Mouse (Mus musculus) ES-E14 (cell line): Measurements from ENCODE around the gene Crk. TPM values are rescaled to one million over a fixed set of nuclear protein-coding genes. Genes with fewer than 3 reads are reported as not detected.

ENCODE experiments used
- DNase-seq: peaks from one replicate; pipeline ENCODE4 v3.0.0-alpha.2; 2013; ENCODE audit warnings: low read depth, low spot score
- H3K27ac ChIP-seq: 2 replicates; pipeline ENCODE4 v1.5.1; 2012; ENCODE audit warnings: low read depth, mild to moderate bottlenecking, low read length, moderate library complexity, mixed read lengths; ENCODE audit not compliant: poor library complexity, insufficient read depth, severe bottlenecking
- H3K36me3 ChIP-seq: 2 replicates; pipeline ENCODE4 v1.6.1; 2012; ENCODE audit warnings: mild to moderate bottlenecking, low read length, moderate library complexity, mixed read lengths; ENCODE audit not compliant: control insufficient read depth, poor library complexity, insufficient read depth, severe bottlenecking
- H3K4me1 ChIP-seq, 2 experiments: fragments of 150-350 bp in 1 of 2; sonication (generic) in 1 of 2; 2 replicates each; pipeline ENCODE4 v1.6.1; 2012; ENCODE audit warnings: low read length in 2 of 2, mild to moderate bottlenecking in 1 of 2, mixed read lengths in 1 of 2; ENCODE audit not compliant: control insufficient read depth in 2 of 2, insufficient read depth in 2 of 2, poor library complexity in 1 of 2
- H3K4me3 ChIP-seq, 2 experiments: fragments of 150-350 bp in 1 of 2; sonication (generic) in 1 of 2; 2 replicates each; pipeline ENCODE4 v1.5.1; 2012; ENCODE audit warnings: low read length in 2 of 2, low read depth in 1 of 2, mild to moderate bottlenecking in 1 of 2, mixed read lengths in 1 of 2; ENCODE audit not compliant: insufficient read depth in 1 of 2, poor library complexity in 1 of 2, severe bottlenecking in 1 of 2
- H3K9ac ChIP-seq: 2 replicates; pipeline ENCODE4 v1.6.1; 2012; ENCODE audit warnings: low read depth, mild to moderate bottlenecking, low read length, mixed read lengths; ENCODE audit not compliant: poor library complexity, insufficient read depth, severe bottlenecking
- H3K9me3 ChIP-seq: fragments of 150-350 bp; sonication (generic); 2 replicates; pipeline ENCODE4 v1.6.1; 2012; ENCODE audit warnings: low read depth, mild to moderate bottlenecking, low read length; ENCODE audit not compliant: control insufficient read depth, insufficient read depth
- CHD2 ChIP-seq: IDR thresholded peaks from 2 replicates; pipeline ENCODE4 v1.6.1; 2014; ENCODE audit warnings: mild to moderate bottlenecking, low read depth, low read length, inconsistent platforms
- HCFC1 ChIP-seq: IDR thresholded peaks from 2 replicates; pipeline ENCODE4 v1.6.1; 2012; ENCODE audit warnings: low read length, inconsistent platforms, borderline replicate concordance; ENCODE audit not compliant: insufficient read depth
- MAFK ChIP-seq: IDR thresholded peaks from 2 replicates; pipeline ENCODE4 v1.6.1; 2014; ENCODE audit warnings: mild to moderate bottlenecking, low read depth, low read length, inconsistent platforms; ENCODE audit not compliant: insufficient read depth
- ZC3H11A ChIP-seq: IDR thresholded peaks from 2 replicates; pipeline ENCODE4 v1.6.1; 2012; ENCODE audit warnings: low read depth, mild to moderate bottlenecking, inconsistent platforms, low read length, borderline replicate concordance
- ZNF384 ChIP-seq: IDR thresholded peaks from 2 replicates; pipeline ENCODE4 v1.6.1; 2012; ENCODE audit warnings: low read depth, low read length, inconsistent platforms
- in situ Hi-C, 2 experiments: fragments of 600-800 bp; cut with MboI; formaldehyde crosslinking; loops; one replicate each; pipeline ENCODE4 v1.15.1; 2025; ENCODE audit warnings: low sequenced_read_pairs in 2 of 2, inconsistent platforms in 1 of 2; ENCODE audit not compliant: unreplicated experiment in 2 of 2
- total RNA-seq: library from RNA; depleted of rRNA; stranded (reverse); fragments of 300-350 nt; gene quantifications from 2 replicates; pipeline ENCODE4 v1.2.3, GENCODE M21; 2012

The Crk gene
- total RNA-seq, 1 experiment = 71.3 TPM

- no peaks in the 10 kb centered on the region; a peak in 1 of 4 replicates for H3K4me1 ChIP-seq
- no peak overlapping the region for H3K4me3 ChIP-seq
- H3K9ac ChIP-seq = no peak overlapping the region
- no peak for DNase-seq
- no peaks in the 10 kb centered on the region for H3K9me3 ChIP-seq
- H3K36me3 ChIP-seq = peaks cover 56% of the 10 kb centered on the region
- no peak overlapping the region for H3K27ac ChIP-seq
- in situ Hi-C loops = no loop called here
- TF ChIP-seq CHD2 (no peak), HCFC1 (no peak), ZC3H11A (no peak), ZNF384 (no peak), MAFK (no peak)
These were observed 7.5 kb upstream of the Crk start for GRCm38 (mm10) chr11:75671426-75672180.

- no peak overlapping the region for H3K4me3 ChIP-seq
- H3K4me1 ChIP-seq = no peaks in the 10 kb centered on the region; a peak in 1 of 4 replicates
- no peaks in the 10 kb centered on the region for H3K9me3 ChIP-seq
- no peak overlapping the region for H3K9ac ChIP-seq
- peaks cover 44% of the 10 kb centered on the region for H3K36me3 ChIP-seq
- H3K27ac ChIP-seq = no peak overlapping the region
- no peak for DNase-seq
- no peak for TF ChIP-seq ZC3H11A
- TF ChIP-seq CHD2 = no peak
- TF ChIP-seq MAFK = no peak
- no peak for TF ChIP-seq HCFC1
- TF ChIP-seq ZNF384 = no peak
- in situ Hi-C loops = no loop called here
These were observed 5.6 kb upstream of the Crk start for GRCm38 (mm10) chr11:75673411-75673810.

- Histone ChIP-seq H3K36me3 (peaks cover 32% of the 10 kb centered on the region), H3K9me3 (no peaks in the 10 kb centered on the region), H3K27ac (no peak overlapping the region), H3K4me3 (no peak overlapping the region), H3K4me1 (no peaks in the 10 kb centered on the region; a peak in 1 of 4 replicates), H3K9ac (no peak overlapping the region)
- no peak for DNase-seq
- in situ Hi-C loops = no loop called here
- TF ChIP-seq HCFC1 (no peak), ZNF384 (no peak), CHD2 (no peak), MAFK (no peak), ZC3H11A (no peak)
These were observed 4.2 kb upstream of the Crk start for GRCm38 (mm10) chr11:75674875-75675274.

- no peak for DNase-seq
- TF ChIP-seq MAFK (no peak), ZNF384 (no peak), ZC3H11A (no peak), HCFC1 (no peak), CHD2 (no peak)
- in situ Hi-C loops = no loop called here
- Histone ChIP-seq H3K9me3 (no peaks in the 10 kb centered on the region), H3K4me1 (peaks cover 0 to 7% of the 10 kb centered on the region in 2 experiments; a peak in 2 of 4 replicates), H3K36me3 (peaks cover 6% of the 10 kb centered on the region), H3K27ac (no peak overlapping the region), H3K4me3 (peak overlapping the region in 1 of 2 experiments; percentile 88; a peak in 2 of 4 replicates), H3K9ac (no peak overlapping the region)
These were observed 945 bp upstream of the Crk start for GRCm38 (mm10) chr11:75677881-75678746.
